Comparison of ENCODE assay signal across 8 mouse cellular contexts in genomic region chr9:107555031-107555457, GRCm38 (mm10). TPM values are rescaled to one million over a fixed set of nuclear protein-coding genes. Genes with fewer than 3 reads are reported as not detected.
A peak's percentile ranks its signal among the peaks of the same experiment; 100 is the strongest.
DNase-seq lines count a peak whose midpoint lies in the region; ATAC-seq and TF ChIP-seq lines count a peak whose summit lies in the region.

No protein-coding gene starts in this region.

- peak overlapping the region; percentile 69 for H3K4me3 ChIP-seq in forebrain, postnatal 0 days (ENCODE audit: low read depth, low read length)
- peak overlapping the region; percentile 66 for H3K4me3 ChIP-seq in hindbrain, embryonic 12.5 days
- peak overlapping the region; percentile 73 for H3K4me3 ChIP-seq in midbrain, embryonic 14.5 days (replicated peaks; ENCODE audit: low read depth, low read length)

- DNase-seq in ES-CJ7 (ENCODE audit: low read depth, low spot score) (peak; percentile 65), liver (peak; percentile 62)
- peak; percentile 53 for DNase-seq in adrenal gland, postnatal 25 days
- peak; percentile 35 for DNase-seq in forebrain, postnatal 0 days
- peak; percentile 54 for DNase-seq in midbrain, embryonic 14.5 days
- no peak for DNase-seq in frontal cortex, postnatal 14 days (ENCODE audit: low spot score in 2 of 2)
- no peak for DNase-seq in right cerebral cortex, adult 18-20 months

- no peak for TF ChIP-seq CTCF in forebrain, postnatal 0 days (IDR thresholded peaks at IDR 0.05; ENCODE audit: low read depth)

- H3K27me3 ChIP-seq in forebrain, postnatal 0 days (ENCODE audit: insufficient read depth, low read length): peaks cover 18% of the 10 kb centered on the region
- H3K27me3 ChIP-seq in hindbrain, embryonic 12.5 days: peaks cover 31% of the 10 kb centered on the region
- peaks cover 30% of the 10 kb centered on the region for H3K27me3 ChIP-seq in midbrain, embryonic 14.5 days (ENCODE audit: control insufficient read depth, insufficient read depth, low read length)

- peak overlapping the region; percentile 87 for H3K4me2 ChIP-seq in forebrain, postnatal 0 days (ENCODE audit: low read depth)
- peak overlapping the region; percentile 93 for H3K4me2 ChIP-seq in hindbrain, embryonic 12.5 days (replicated peaks)
- peak overlapping the region; percentile 92 for H3K4me2 ChIP-seq in midbrain, embryonic 14.5 days (ENCODE audit: low read length)

- WGBS in forebrain, postnatal 0 days: under 1% methylated on average over 23 of the region's 23 CpGs
- under 1% methylated on average over 23 of the region's 23 CpGs for WGBS in hindbrain, embryonic 12.5 days
- under 1% methylated on average over 23 of the region's 23 CpGs for WGBS in midbrain, embryonic 14.5 days

- H3K27ac ChIP-seq in forebrain, postnatal 0 days (ENCODE audit: low read depth, low read length): peak overlapping the region; percentile 75
- peak overlapping the region; percentile 82 for H3K27ac ChIP-seq in hindbrain, embryonic 12.5 days
- H3K27ac ChIP-seq in midbrain, embryonic 14.5 days (replicated peaks; ENCODE audit: low read depth, low read length): peak overlapping the region; percentile 88

- peaks cover 31% of the 10 kb centered on the region for H3K36me3 ChIP-seq in forebrain, postnatal 0 days (ENCODE audit: insufficient read depth)
- peaks cover 31% of the 10 kb centered on the region for H3K36me3 ChIP-seq in hindbrain, embryonic 12.5 days
- peaks cover 33% of the 10 kb centered on the region for H3K36me3 ChIP-seq in midbrain, embryonic 14.5 days (ENCODE audit: control insufficient read depth, insufficient read depth, low read length)

- H3K9ac ChIP-seq in forebrain, postnatal 0 days: peak overlapping the region; percentile 70
- H3K9ac ChIP-seq in hindbrain, embryonic 12.5 days: peak overlapping the region; percentile 82
- H3K9ac ChIP-seq in midbrain, embryonic 14.5 days (replicated peaks; ENCODE audit: low read length): peak overlapping the region; percentile 76

- peaks cover 28% of the 10 kb centered on the region for H3K4me1 ChIP-seq in forebrain, postnatal 0 days (ENCODE audit: insufficient read depth)
- peaks cover 39% of the 10 kb centered on the region for H3K4me1 ChIP-seq in hindbrain, embryonic 12.5 days
- H3K4me1 ChIP-seq in midbrain, embryonic 14.5 days (ENCODE audit: control insufficient read depth, insufficient read depth, low read length): peaks cover 26% of the 10 kb centered on the region

- no peak; the same call in 1 of the 2 replicates for ATAC-seq in forebrain, postnatal 0 days
- ATAC-seq in hindbrain, embryonic 12.5 days (ENCODE audit: low FRiP score): peak; percentile 35
- ATAC-seq in midbrain, embryonic 14.5 days (ENCODE audit: low FRiP score, low TSS enrichment): no peak

- no peaks in the 10 kb centered on the region for H3K9me3 ChIP-seq in forebrain, postnatal 0 days (ENCODE audit: low read length)
- H3K9me3 ChIP-seq in hindbrain, embryonic 12.5 days (replicated peaks): no peaks in the 10 kb centered on the region
- H3K9me3 ChIP-seq in midbrain, embryonic 14.5 days (ENCODE audit: control insufficient read depth, low read length): no peaks in the 10 kb centered on the region

RNA-seq across cellular contexts. Expression of gene Rassf1, which starts 3.7 kb away (rescaled TPM):
- 24.7 and 26.6 TPM in 2 replicates for total RNA-seq in adrenal gland, postnatal 25 days (2021)
- 21.7 and 25.2 TPM in 2 replicates for total RNA-seq in forebrain, postnatal 0 days (2014; rRNA removed)
- polyA plus RNA-seq in forebrain, postnatal 0 days (2015; fragmentation: Nextera tagmentation; extraction: Ambion mirVana): 26.6 and 33.3 TPM in 2 replicates
- polyA plus RNA-seq in hindbrain, embryonic 12.5 days (2016; fragmentation: Nextera tagmentation; extraction: Ambion mirVana): 37.3 and 39.9 TPM in 2 replicates
- 35.5 and 40.4 TPM in 2 replicates for polyA plus RNA-seq in midbrain, embryonic 14.5 days (2014; fragmentation: Nextera tagmentation; extraction: Ambion mirVana)

RNA-seq across cellular contexts. Expression of gene Zmynd10, which starts 7.9 kb away (rescaled TPM):
- 0.39 and 0.67 TPM in 2 replicates for total RNA-seq in adrenal gland, postnatal 25 days (2021)
- 6.4 and 11.6 TPM in 2 replicates for total RNA-seq in forebrain, postnatal 0 days (2014; rRNA removed)
- 5.9 and 7.0 TPM in 2 replicates for polyA plus RNA-seq in forebrain, postnatal 0 days (2015; fragmentation: Nextera tagmentation; extraction: Ambion mirVana)
- polyA plus RNA-seq in hindbrain, embryonic 12.5 days (2016; fragmentation: Nextera tagmentation; extraction: Ambion mirVana): 3.6 and 4.3 TPM in 2 replicates
- polyA plus RNA-seq in midbrain, embryonic 14.5 days (2014; fragmentation: Nextera tagmentation; extraction: Ambion mirVana): 2.2 and 2.5 TPM in 2 replicates

RNA-seq across cellular contexts. Expression of gene Tusc2, which starts 8.0 kb away (rescaled TPM):
- 48.2 and 48.4 TPM in 2 replicates for total RNA-seq in adrenal gland, postnatal 25 days (2021)
- total RNA-seq in forebrain, postnatal 0 days (2014; rRNA removed): 109 and 118 TPM in 2 replicates
- 128 and 129 TPM in 2 replicates for polyA plus RNA-seq in forebrain, postnatal 0 days (2015; fragmentation: Nextera tagmentation; extraction: Ambion mirVana)
- polyA plus RNA-seq in hindbrain, embryonic 12.5 days (2016; fragmentation: Nextera tagmentation; extraction: Ambion mirVana): 84.8 and 87.0 TPM in 2 replicates
- 119 and 120 TPM in 2 replicates for polyA plus RNA-seq in midbrain, embryonic 14.5 days (2014; fragmentation: Nextera tagmentation; extraction: Ambion mirVana)

RNA-seq across cellular contexts. Expression of gene Hyal2, which starts 12.7 kb away (rescaled TPM):
- 31.1 and 36.1 TPM in 2 replicates for total RNA-seq in adrenal gland, postnatal 25 days (2021)
- total RNA-seq in forebrain, postnatal 0 days (2014; rRNA removed): 48.5 and 51.5 TPM in 2 replicates
- polyA plus RNA-seq in forebrain, postnatal 0 days (2015; fragmentation: Nextera tagmentation; extraction: Ambion mirVana): 42.2 and 43.1 TPM in 2 replicates
- polyA plus RNA-seq in hindbrain, embryonic 12.5 days (2016; fragmentation: Nextera tagmentation; extraction: Ambion mirVana): 105 and 109 TPM in 2 replicates
- polyA plus RNA-seq in midbrain, embryonic 14.5 days (2014; fragmentation: Nextera tagmentation; extraction: Ambion mirVana): 86.8 and 97.7 TPM in 2 replicates

RNA-seq across cellular contexts. Expression of gene Nprl2, which starts 13.0 kb away (rescaled TPM):
- 24.9 and 27.3 TPM in 2 replicates for total RNA-seq in adrenal gland, postnatal 25 days (2021)
- 59.9 and 73.3 TPM in 2 replicates for total RNA-seq in forebrain, postnatal 0 days (2014; rRNA removed)
- polyA plus RNA-seq in forebrain, postnatal 0 days (2015; fragmentation: Nextera tagmentation; extraction: Ambion mirVana): 65.9 and 70.4 TPM in 2 replicates
- 47.5 and 50.5 TPM in 2 replicates for polyA plus RNA-seq in hindbrain, embryonic 12.5 days (2016; fragmentation: Nextera tagmentation; extraction: Ambion mirVana)
- polyA plus RNA-seq in midbrain, embryonic 14.5 days (2014; fragmentation: Nextera tagmentation; extraction: Ambion mirVana): 69.4 and 75.7 TPM in 2 replicates

Comparison
In these comparisons a context has a peak if more than half of its experiments do, and no peak if none do; other contexts are left out.
1. DNase-seq: peak in ES-CJ7 (single experiment), adrenal gland, postnatal 25 days (single experiment), forebrain, postnatal 0 days (single experiment), liver (single experiment) and midbrain, embryonic 14.5 days (single experiment); none in frontal cortex, postnatal 14 days (0 of 2) and right cerebral cortex, adult 18-20 months (single experiment).
2. Peak in every context shown above with its lines, with median percentiles within 50 percentile points of each other: H3K27ac ChIP-seq, H3K4me2 ChIP-seq, H3K4me3 ChIP-seq and H3K9ac ChIP-seq.